Mouse (Mus musculus) forebrain, embryonic 15.5 days (tissue): ENCODE measurements around the gene Myo1b. TPM values are rescaled to one million over a fixed set of nuclear protein-coding genes. Genes with fewer than 3 reads are reported as not detected.

Experiments used
- ATAC-seq: fragments of 200-750 bp; cut with Nextera tagmentation; replicated peaks from 2 replicates; pipeline ENCODE4 v1.8.0; 2017; ENCODE audit warnings: mild to moderate bottlenecking, moderate TSS enrichment, moderate library complexity
- H3K27ac ChIP-seq: fragments of 300-500 bp; sonication (generic); replicated peaks from 2 replicates; pipeline ENCODE4 v1.5.1; 2015; ENCODE audit warnings: mild to moderate bottlenecking, inconsistent platforms
- H3K27me3 ChIP-seq: fragments of 300-500 bp; sonication (generic); 2 replicates; pipeline ENCODE4 v1.6.1; 2015; ENCODE audit warnings: inconsistent platforms
- H3K36me3 ChIP-seq: fragments of 300-500 bp; sonication (generic); 2 replicates; pipeline ENCODE4 v1.6.1; 2015; ENCODE audit warnings: mild to moderate bottlenecking, inconsistent platforms
- H3K4me1 ChIP-seq: fragments of 300-500 bp; sonication (generic); 2 replicates; pipeline ENCODE4 v1.6.1; 2015; ENCODE audit warnings: inconsistent platforms
- H3K4me2 ChIP-seq: fragments of 300-500 bp; sonication (generic); replicated peaks from 2 replicates; pipeline ENCODE4 v1.6.1; 2015; ENCODE audit warnings: mild to moderate bottlenecking, inconsistent platforms
- H3K4me3 ChIP-seq: fragments of 300-500 bp; sonication (generic); 2 replicates; pipeline ENCODE4 v1.5.1; 2015; ENCODE audit warnings: mild to moderate bottlenecking, inconsistent platforms
- H3K9ac ChIP-seq: fragments of 300-500 bp; sonication (generic); replicated peaks from 2 replicates; pipeline ENCODE4 v1.6.1; 2015; ENCODE audit warnings: mild to moderate bottlenecking, inconsistent platforms
- H3K9me3 ChIP-seq: fragments of 300-500 bp; sonication (generic); 2 replicates; pipeline ENCODE4 v1.6.1; 2016; ENCODE audit warnings: inconsistent platforms
- WGBS: fragments of 180-500 bp; shearing (Covaris S2); methylation state at CpG from one replicate; pipeline ENCODE4 v1.1.7; 2015; ENCODE audit warnings: mixed read lengths; 5-methylcytosine and 5-hydroxymethylcytosine counted together
- polyA plus RNA-seq: library from polyadenylated mRNA; unstranded; fragments of >200 nt; fragmentation: Nextera tagmentation; extraction: Ambion mirVana; gene quantifications from 2 replicates; pipeline ENCODE4 v1.2.1, GENCODE M21; 2015

Gene Myo1b
- polyA plus RNA-seq, 1 experiment from 2014 or later = 86.4 TPM

GRCm38 (mm10) chr1:51759657-51760056, 156.2 kb downstream of the Myo1b start:
- H3K9ac ChIP-seq = no peak overlapping the region
- WGBS = 60% methylated on average over 6 of the region's 6 CpGs
- H3K9me3 ChIP-seq = no peaks in the 10 kb centered on the region
- H3K4me2 ChIP-seq = no peak overlapping the region
- H3K27me3 ChIP-seq = no peaks in the 10 kb centered on the region
- peaks cover 42% of the 10 kb centered on the region for H3K36me3 ChIP-seq
- no peak for ATAC-seq
- H3K27ac ChIP-seq = no peak overlapping the region
- H3K4me1 ChIP-seq = no peaks in the 10 kb centered on the region
- no peak overlapping the region for H3K4me3 ChIP-seq

DNA sequence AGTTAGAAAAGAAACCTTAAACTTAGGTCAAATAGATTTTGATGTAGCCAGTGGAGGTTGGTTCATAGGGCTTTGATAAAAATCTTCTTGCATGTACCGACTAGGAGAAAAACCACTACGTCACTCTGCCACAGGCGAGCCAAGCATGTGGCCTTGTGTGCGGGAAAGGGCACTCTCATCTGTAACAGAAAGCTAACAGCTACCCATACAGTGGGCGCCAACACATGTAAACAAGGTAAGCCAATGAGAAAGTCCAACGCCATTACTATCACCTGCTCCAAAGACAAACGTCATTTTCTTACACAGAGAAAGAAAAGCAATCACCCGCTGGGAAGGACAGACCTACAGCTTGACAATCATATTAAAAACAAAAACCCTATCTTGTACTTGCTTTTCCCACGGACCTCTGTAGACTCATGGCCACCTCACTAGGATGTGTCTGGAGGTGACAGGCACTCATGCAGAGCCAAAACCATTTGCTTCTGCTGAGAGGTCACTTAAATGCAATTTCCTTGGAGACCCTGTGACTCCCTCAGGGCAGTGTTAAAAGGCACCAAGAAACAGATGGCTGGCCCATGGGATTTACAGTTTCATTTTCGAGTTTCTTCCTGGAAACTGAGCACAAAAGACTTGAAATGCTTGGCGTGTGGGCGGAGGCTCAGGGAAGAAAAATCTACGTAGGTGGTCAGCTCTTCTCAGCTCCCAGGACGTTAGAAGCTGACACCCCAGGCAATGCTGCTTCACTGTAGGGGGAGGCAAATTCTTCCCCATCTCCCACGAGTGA, 157.4 kb downstream of the Myo1b start:
- H3K9ac ChIP-seq = no peak overlapping the region
- no peak overlapping the region for H3K4me3 ChIP-seq
- H3K9me3 ChIP-seq = no peaks in the 10 kb centered on the region
- WGBS = 70% methylated on average over 15 of the region's 15 CpGs
- ATAC-seq = no peak
- no peaks in the 10 kb centered on the region for H3K27me3 ChIP-seq
- H3K4me2 ChIP-seq = no peak overlapping the region
- H3K27ac ChIP-seq = no peak overlapping the region
- no peaks in the 10 kb centered on the region for H3K4me1 ChIP-seq
- peaks cover 52% of the 10 kb centered on the region for H3K36me3 ChIP-seq

DNA sequence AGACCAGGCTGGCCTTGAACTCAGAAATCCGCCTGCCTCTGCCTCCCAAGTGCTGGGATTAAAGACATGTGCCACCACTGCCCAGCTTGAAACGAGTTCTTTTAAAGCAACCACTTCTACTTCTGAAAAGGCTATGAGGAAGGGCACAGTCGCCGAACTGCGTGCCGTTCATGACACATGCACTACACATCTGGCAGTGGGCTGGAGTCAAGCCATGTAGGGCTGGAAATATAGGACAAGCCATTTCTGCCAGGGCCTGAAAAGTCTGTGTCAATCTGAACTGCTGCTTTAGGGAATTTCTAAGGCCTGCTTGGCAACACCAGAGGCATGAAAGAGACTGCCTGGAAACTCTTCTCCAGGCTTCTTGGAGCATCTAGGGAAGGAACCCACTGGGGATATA, 162.2 kb downstream of the Myo1b start:
- no peaks in the 10 kb centered on the region for H3K9me3 ChIP-seq
- H3K4me3 ChIP-seq = no peak overlapping the region
- peaks cover 31% of the 10 kb centered on the region for H3K36me3 ChIP-seq
- H3K9ac ChIP-seq = no peak overlapping the region
- H3K4me1 ChIP-seq = no peaks in the 10 kb centered on the region
- H3K4me2 ChIP-seq = no peak overlapping the region
- 91% methylated on average over 6 of the region's 6 CpGs for WGBS
- no peak overlapping the region for H3K27ac ChIP-seq
- H3K27me3 ChIP-seq = no peaks in the 10 kb centered on the region
- no peak for ATAC-seq

GRCm38 (mm10) chr1:51751006-51751405, 164.9 kb downstream of the Myo1b start:
- Histone ChIP-seq H3K27me3 (no peaks in the 10 kb centered on the region), H3K9ac (no peak overlapping the region), H3K4me2 (no peak overlapping the region), H3K9me3 (no peaks in the 10 kb centered on the region), H3K4me3 (no peak overlapping the region), H3K4me1 (0 out of 2 replicates have a peak, but pooled peaks cover 4% of the 10 kb centered on the region), H3K27ac (no peak overlapping the region), H3K36me3 (peaks cover 23% of the 10 kb centered on the region)
- ATAC-seq = no peak
- WGBS = 59% methylated on average over 10 of the region's 10 CpGs

DNA sequence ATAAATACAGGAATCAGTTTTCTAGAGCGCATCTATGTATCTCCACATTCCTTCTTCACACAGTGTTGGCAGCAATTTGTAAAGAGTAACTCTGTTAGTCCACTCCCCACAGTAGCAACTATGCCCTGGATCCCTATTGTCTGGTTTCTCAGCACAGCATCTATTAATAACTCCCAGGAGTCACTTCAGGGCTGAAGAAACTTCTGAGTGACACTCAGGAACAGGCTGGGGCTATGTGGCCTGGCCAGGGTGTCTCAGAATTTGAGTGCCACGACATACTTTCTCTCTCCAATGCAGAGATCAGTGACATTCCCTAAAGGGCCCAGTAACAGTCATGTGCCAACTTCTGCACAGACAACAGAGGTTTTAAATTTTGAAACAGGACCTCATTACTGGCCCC, 167.6 kb downstream of the Myo1b start:
- ATAC-seq = no peak
- no peaks in the 10 kb centered on the region for H3K9me3 ChIP-seq
- H3K4me3 ChIP-seq = no peak overlapping the region
- H3K9ac ChIP-seq = no peak overlapping the region
- H3K27me3 ChIP-seq = no peaks in the 10 kb centered on the region
- 88% methylated on average over 2 of the region's 2 CpGs for WGBS
- H3K27ac ChIP-seq = no peak overlapping the region
- H3K4me1 ChIP-seq = 0 out of 2 replicates have a peak, but pooled peaks cover 4% of the 10 kb centered on the region
- H3K36me3 ChIP-seq = no peaks in the 10 kb centered on the region
- H3K4me2 ChIP-seq = no peak overlapping the region

GRCm38 (mm10) chr1:51747494-51747893, 168.4 kb downstream of the Myo1b start:
- Histone ChIP-seq H3K4me3 (no peak overlapping the region), H3K9ac (no peak overlapping the region), H3K27ac (no peak overlapping the region), H3K4me2 (no peak overlapping the region), H3K27me3 (no peaks in the 10 kb centered on the region), H3K4me1 (0 out of 2 replicates have a peak, but pooled peaks cover 4% of the 10 kb centered on the region), H3K36me3 (no peaks in the 10 kb centered on the region), H3K9me3 (no peaks in the 10 kb centered on the region)
- ATAC-seq = no peak
- WGBS = 43% methylated on average over 12 of the region's 12 CpGs

GRCm38 (mm10) chr1:51746711-51747240, 169.1 kb downstream of the Myo1b start:
- Histone ChIP-seq H3K4me3 (no peak overlapping the region), H3K27ac (no peak overlapping the region), H3K4me1 (0 out of 2 replicates have a peak, but pooled peaks cover 4% of the 10 kb centered on the region), H3K9ac (no peak overlapping the region), H3K27me3 (no peaks in the 10 kb centered on the region), H3K4me2 (no peak overlapping the region), H3K9me3 (no peaks in the 10 kb centered on the region), H3K36me3 (no peaks in the 10 kb centered on the region)
- 78% methylated on average over 15 of the region's 15 CpGs for WGBS
- ATAC-seq = no peak

- Histone ChIP-seq H3K9ac (no peak overlapping the region), H3K4me1 (0 out of 2 replicates have a peak, but pooled peaks cover 4% of the 10 kb centered on the region), H3K27ac (no peak overlapping the region), H3K9me3 (no peaks in the 10 kb centered on the region), H3K36me3 (no peaks in the 10 kb centered on the region), H3K4me3 (no peak overlapping the region), H3K27me3 (no peaks in the 10 kb centered on the region), H3K4me2 (no peak overlapping the region)
- 0 out of 2 replicates have a peak, but pooled peaks have one; percentile 14 for ATAC-seq
- WGBS = 84% methylated on average over 3 of the region's 3 CpGs
These were observed 172.0 kb downstream of the Myo1b start for GRCm38 (mm10) chr1:51743756-51744425.

GRCm38 (mm10) chr1:51742586-51742985, 173.3 kb downstream of the Myo1b start:
- no peak overlapping the region for H3K4me2 ChIP-seq
- no peaks in the 10 kb centered on the region for H3K9me3 ChIP-seq
- no peaks in the 10 kb centered on the region for H3K36me3 ChIP-seq
- no peak for ATAC-seq
- H3K27ac ChIP-seq = no peak overlapping the region
- H3K4me1 ChIP-seq = 0 out of 2 replicates have a peak, but pooled peaks cover 4% of the 10 kb centered on the region
- H3K9ac ChIP-seq = no peak overlapping the region
- H3K4me3 ChIP-seq = no peak overlapping the region
- WGBS = 100% methylated on average over 1 of the region's 1 CpGs
- H3K27me3 ChIP-seq = no peaks in the 10 kb centered on the region

DNA sequence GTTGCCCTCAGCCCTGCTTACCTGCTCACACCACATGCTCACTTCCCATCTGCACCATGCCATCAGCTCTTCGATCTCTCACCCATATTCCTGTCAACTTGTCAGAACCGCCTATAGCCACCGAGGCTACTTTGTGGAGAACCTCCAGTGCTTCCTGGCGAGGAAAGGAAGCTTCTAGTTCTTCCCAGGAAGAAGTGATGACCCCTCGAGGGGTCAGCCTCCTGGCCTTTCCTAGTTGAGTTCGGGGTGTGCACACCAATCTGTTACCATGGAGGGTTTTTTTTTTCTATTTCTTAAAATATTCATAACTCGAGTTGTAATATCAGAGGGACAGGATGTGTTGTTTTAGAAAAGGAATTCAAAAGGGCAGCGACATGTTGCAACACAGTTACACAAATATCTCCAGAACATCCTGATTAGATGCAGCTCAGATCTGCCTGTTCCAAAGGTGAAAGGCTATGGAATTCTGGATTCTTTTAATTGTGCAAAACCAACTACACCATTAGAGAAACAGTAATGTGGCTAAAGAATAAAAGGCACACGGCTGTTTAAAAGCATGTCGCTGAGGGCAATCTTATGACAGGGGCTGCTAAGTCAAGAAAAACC, 175.1 kb downstream of the Myo1b start:
- ATAC-seq = no peak
- H3K9ac ChIP-seq = no peak overlapping the region
- WGBS = 88% methylated on average over 10 of the region's 10 CpGs
- no peak overlapping the region for H3K4me3 ChIP-seq
- no peaks in the 10 kb centered on the region for H3K9me3 ChIP-seq
- H3K36me3 ChIP-seq = no peaks in the 10 kb centered on the region
- no peak overlapping the region for H3K27ac ChIP-seq
- H3K27me3 ChIP-seq = no peaks in the 10 kb centered on the region
- H3K4me1 ChIP-seq = no peaks in the 10 kb centered on the region
- no peak overlapping the region for H3K4me2 ChIP-seq

DNA sequence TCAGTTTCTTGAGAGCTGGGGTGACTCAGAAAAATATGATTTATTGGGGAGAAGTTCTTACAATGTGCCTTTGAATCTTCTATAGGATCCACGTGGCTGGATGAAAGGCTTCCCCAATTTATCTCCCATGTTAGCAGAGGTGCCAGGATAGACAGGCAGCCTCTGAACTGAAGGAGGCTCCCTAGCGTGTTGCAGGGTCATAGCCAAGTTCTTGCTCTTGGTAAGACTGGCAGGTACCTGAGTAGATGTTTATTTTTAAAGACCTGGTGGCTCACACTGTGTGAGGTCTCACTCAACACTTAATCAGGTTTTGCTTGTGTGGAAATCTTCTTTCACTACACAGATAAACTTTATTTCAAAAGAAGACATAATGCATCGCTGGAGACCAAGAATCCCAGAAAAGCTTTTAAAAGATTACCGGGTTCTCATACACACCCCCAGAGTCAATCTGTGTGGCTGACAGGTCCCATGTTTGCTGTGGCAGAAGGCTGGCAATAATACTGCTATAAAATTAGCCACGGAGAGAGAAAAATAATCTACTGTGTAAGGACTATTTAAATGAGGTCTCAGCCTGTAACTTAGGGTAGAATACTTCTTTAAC, 176.5 kb downstream of the Myo1b start:
- no peaks in the 10 kb centered on the region for H3K36me3 ChIP-seq

DNA sequence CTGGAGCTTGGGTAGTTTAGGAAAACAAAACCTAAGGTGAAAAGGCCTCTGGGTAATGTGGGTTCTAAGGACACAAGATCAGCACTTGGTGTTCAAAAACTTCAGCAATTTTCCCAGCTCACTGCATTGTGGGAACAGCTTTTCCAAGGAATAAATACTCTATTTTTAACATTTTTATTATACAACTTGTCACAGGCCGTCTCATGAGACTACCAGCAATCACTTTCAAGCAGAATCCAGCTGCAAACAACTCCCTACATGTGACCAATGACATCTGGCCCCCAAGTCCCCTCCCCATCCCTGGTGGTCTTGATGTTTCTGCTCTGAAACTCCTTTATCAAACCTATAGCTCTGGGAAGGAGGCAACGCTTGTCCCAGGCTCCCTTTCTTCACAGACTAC, 179.0 kb downstream of the Myo1b start:
- Histone ChIP-seq H3K9me3 (0 out of 2 replicates have a peak, but pooled peaks cover 2% of the 10 kb centered on the region), H3K27me3 (no peaks in the 10 kb centered on the region), H3K4me3 (no peak overlapping the region), H3K4me2 (no peak overlapping the region), H3K4me1 (no peaks in the 10 kb centered on the region), H3K27ac (no peak overlapping the region), H3K9ac (no peak overlapping the region), H3K36me3 (no peaks in the 10 kb centered on the region)
- no peak for ATAC-seq
- WGBS = 79% methylated on average over 2 of the region's 2 CpGs

More for the DNA sequence above, 176.5 kb downstream of the Myo1b start:
- WGBS = 85% methylated on average over 5 of the region's 5 CpGs
- Histone ChIP-seq H3K4me2 (no peak overlapping the region), H3K9ac (no peak overlapping the region), H3K9me3 (no peaks in the 10 kb centered on the region), H3K27me3 (no peaks in the 10 kb centered on the region), H3K4me3 (no peak overlapping the region), H3K4me1 (no peaks in the 10 kb centered on the region), H3K27ac (no peak overlapping the region)
- ATAC-seq = no peak
